ENCODE assay signal across 15 mouse cellular contexts in the genomic region with DNA sequence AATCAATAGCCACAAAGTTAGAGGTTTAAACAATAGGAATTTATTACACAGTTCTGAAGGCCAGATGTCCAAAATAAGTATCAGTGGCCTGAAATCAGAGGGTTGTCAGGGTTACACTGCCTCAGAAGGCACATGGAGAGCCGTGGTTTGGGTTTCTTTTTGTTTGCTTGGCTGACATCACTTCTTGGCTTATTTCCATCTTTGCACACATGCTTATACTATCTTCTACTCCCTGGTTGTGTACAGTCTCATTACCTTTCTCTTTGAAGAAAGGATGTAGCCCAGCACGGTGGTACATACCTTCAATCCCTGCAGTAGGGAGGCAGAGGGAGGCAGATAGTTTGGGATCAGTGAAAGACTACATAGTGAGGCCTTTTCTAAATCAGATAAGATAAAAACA. TPM values are rescaled to one million over a fixed set of nuclear protein-coding genes. Genes with fewer than 3 reads are reported as not detected.
DNase-seq lines count a peak whose midpoint lies in the region; ATAC-seq and TF ChIP-seq lines count a peak whose summit lies in the region.
"Had no signal": no experiment of that assay in that cellular context is flagged by ENCODE, and none has a peak within 500 bp of the region (broad histone marks: within the 10 kb centered on the region; RNA-seq: fewer than 3 reads in every experiment).

No protein-coding gene starts in this region.

- no peak overlapping the region for H3K27ac ChIP-seq in forebrain, embryonic 14.5 days (ENCODE audit: low read depth, low read length)
- no peak overlapping the region for H3K27ac ChIP-seq in forebrain, postnatal 0 days (ENCODE audit: low read depth, low read length)
- H3K27ac ChIP-seq in lung, embryonic 14.5 days (ENCODE audit: low read depth), result no peak overlapping the region
- no peak overlapping the region for H3K27ac ChIP-seq in MEL (ENCODE audit: control insufficient read depth, low read depth, low read length)
- no peak overlapping the region for H3K27ac ChIP-seq in intestine, embryonic 16.5 days (ENCODE audit: low read length)
- H3K27ac ChIP-seq: heart, adult 2 months; neural tube, embryonic 15.5 days had no signal

- no peak overlapping the region for H3K9ac ChIP-seq in forebrain, embryonic 14.5 days (ENCODE audit: low read length)
- no peak overlapping the region for H3K9ac ChIP-seq in forebrain, postnatal 0 days
- no peak overlapping the region for H3K9ac ChIP-seq in lung, embryonic 14.5 days
- no peak overlapping the region for H3K9ac ChIP-seq in MEL (ENCODE audit: control insufficient read depth, low read depth, low read length, poor library complexity, severe bottlenecking)
- H3K9ac ChIP-seq in intestine, embryonic 16.5 days (ENCODE audit: low read depth, low read length), result no peak overlapping the region
- H3K9ac ChIP-seq: neural tube, embryonic 15.5 days had no signal

- H3K79me2 ChIP-seq in MEL (ENCODE audit: control insufficient read depth, insufficient read depth, low read length, poor library complexity), result no peaks in the 10 kb centered on the region

- H3K27me3 ChIP-seq in forebrain, embryonic 14.5 days (replicated peaks; ENCODE audit: control insufficient read depth, insufficient read depth, low read length), result 0 out of 2 replicates have a peak, but pooled peaks cover 3% of the 10 kb centered on the region
- H3K27me3 ChIP-seq in forebrain, postnatal 0 days (ENCODE audit: insufficient read depth, low read length), result no peaks in the 10 kb centered on the region
- no peaks in the 10 kb centered on the region for H3K27me3 ChIP-seq in lung, embryonic 14.5 days (ENCODE audit: insufficient read depth, low read length)
- H3K27me3 ChIP-seq in MEL (ENCODE audit: control insufficient read depth in 1 of 2, insufficient read depth in 2 of 2, low read length in 2 of 2), result no peaks in the 10 kb centered on the region
- no peaks in the 10 kb centered on the region for H3K27me3 ChIP-seq in intestine, embryonic 16.5 days (replicated peaks; ENCODE audit: control insufficient read depth, insufficient read depth, low read length)
- H3K27me3 ChIP-seq: Patski had no signal

- WGBS in forebrain, embryonic 14.5 days, result 18% methylated on average over 2 of the region's 2 CpGs
- WGBS in forebrain, postnatal 0 days, result 32% methylated on average over 2 of the region's 2 CpGs
- WGBS in lung, embryonic 14.5 days, result 28% methylated on average over 2 of the region's 2 CpGs
- 44% methylated on average over 2 of the region's 2 CpGs for WGBS in intestine, embryonic 16.5 days

- no peak for TF ChIP-seq CTCF in forebrain, postnatal 0 days (IDR thresholded peaks at IDR 0.05; ENCODE audit: low read depth)
- no peak for TF ChIP-seq CTCF in lung, embryonic 14.5 days (IDR thresholded peaks at IDR 0.05; ENCODE audit: low read depth)
- TF ChIP-seq CTCF in MEL (IDR thresholded peaks at IDR 0.05 in 2 of 3, conservative IDR thresholded peaks at IDR 0.05 in 1 of 3; ENCODE audit: control insufficient read depth in 1 of 3, insufficient read depth in 1 of 3, low read depth in 2 of 3, low read length in 3 of 3, poor library complexity in 1 of 3, severe bottlenecking in 1 of 3), result no peak

- H3K9me3 ChIP-seq in forebrain, embryonic 14.5 days (replicated peaks; ENCODE audit: control insufficient read depth, low read length), result no peaks in the 10 kb centered on the region
- no peaks in the 10 kb centered on the region for H3K9me3 ChIP-seq in forebrain, postnatal 0 days (ENCODE audit: low read length)
- H3K9me3 ChIP-seq in lung, embryonic 14.5 days (ENCODE audit: low read depth, low read length), result no peaks in the 10 kb centered on the region
- no peaks in the 10 kb centered on the region for H3K9me3 ChIP-seq in MEL (replicated peaks; ENCODE audit: insufficient read depth, low read length)
- H3K9me3 ChIP-seq in intestine, embryonic 16.5 days (ENCODE audit: control insufficient read depth, low read length), result no peaks in the 10 kb centered on the region
- H3K9me3 ChIP-seq: neural tube, embryonic 15.5 days had no signal

- DNase-seq in forebrain, embryonic 14.5 days (ENCODE audit: low spot score), result peak; percentile 63
- no peak for DNase-seq in forebrain, postnatal 0 days
- peak; percentile 62 for DNase-seq in lung, embryonic 14.5 days
- no peak for DNase-seq in lung, postnatal 14 days
- no peak for DNase-seq in MEL (ENCODE audit: low read depth, low spot score)
- DNase-seq in heart, postnatal 10 days, result no peak
- no peak for DNase-seq in spleen, adult 18-20 months
- DNase-seq: cerebellum, adult 9-11 months; embryo, embryonic 11 days; heart, adult 2 months; kidney, postnatal 14 days; thymus, adult 2 months had no signal

- TF ChIP-seq POLR2A in MEL (IDR thresholded peaks at IDR 0.05; ENCODE audit: control insufficient read depth in 1 of 2, insufficient read depth in 1 of 2, low read depth in 1 of 2, low read length in 2 of 2, poor library complexity in 1 of 2), result no peak

- intact Hi-C loops in heart, postnatal 10 days (cut with DNase I), result no loop called here

- H3K36me3 ChIP-seq in forebrain, embryonic 14.5 days (ENCODE audit: control insufficient read depth, insufficient read depth, low read length), result no peaks in the 10 kb centered on the region
- H3K36me3 ChIP-seq in forebrain, postnatal 0 days (ENCODE audit: insufficient read depth), result no peaks in the 10 kb centered on the region
- no peaks in the 10 kb centered on the region for H3K36me3 ChIP-seq in lung, embryonic 14.5 days (ENCODE audit: insufficient read depth)
- peaks cover 0 to 18% of the 10 kb centered on the region in 2 experiments; a peak in 2 of 4 replicates for H3K36me3 ChIP-seq in MEL (ENCODE audit: control insufficient read depth in 1 of 2, insufficient read depth in 2 of 2, low read length in 2 of 2)
- no peaks in the 10 kb centered on the region for H3K36me3 ChIP-seq in intestine, embryonic 16.5 days (ENCODE audit: control insufficient read depth, insufficient read depth, low read length)
- H3K36me3 ChIP-seq: neural tube, embryonic 15.5 days had no signal

- no peaks in the 10 kb centered on the region for H3K4me1 ChIP-seq in forebrain, embryonic 14.5 days (ENCODE audit: control insufficient read depth, insufficient read depth, low read length)
- no peaks in the 10 kb centered on the region for H3K4me1 ChIP-seq in forebrain, postnatal 0 days (ENCODE audit: insufficient read depth)
- H3K4me1 ChIP-seq in lung, embryonic 14.5 days (ENCODE audit: insufficient read depth), result no peaks in the 10 kb centered on the region
- peaks cover 4 to 25% of the 10 kb centered on the region in 2 experiments; a peak in 3 of 4 replicates for H3K4me1 ChIP-seq in MEL (ENCODE audit: control insufficient read depth in 1 of 2, insufficient read depth in 2 of 2, low read length in 2 of 2)
- no peaks in the 10 kb centered on the region for H3K4me1 ChIP-seq in intestine, embryonic 16.5 days (ENCODE audit: control insufficient read depth, insufficient read depth, low read length)
- H3K4me1 ChIP-seq: neural tube, embryonic 15.5 days had no signal

- no peak for TF ChIP-seq EP300 in MEL (IDR thresholded peaks at IDR 0.05; ENCODE audit: low read depth in 1 of 2, low read length in 2 of 2)

- H3K4me3 ChIP-seq in forebrain, embryonic 14.5 days (ENCODE audit: low read depth, low read length), result no peak overlapping the region
- no peak overlapping the region for H3K4me3 ChIP-seq in forebrain, postnatal 0 days (ENCODE audit: low read depth, low read length)
- H3K4me3 ChIP-seq in lung, embryonic 14.5 days (ENCODE audit: low read depth, low read length), result no peak overlapping the region
- no peak overlapping the region for H3K4me3 ChIP-seq in MEL (ENCODE audit: control insufficient read depth in 1 of 2, insufficient read depth in 1 of 2, low read depth in 2 of 2, low read length in 2 of 2)
- no peak overlapping the region for H3K4me3 ChIP-seq in intestine, embryonic 16.5 days (ENCODE audit: low read length)
- H3K4me3 ChIP-seq: heart, adult 2 months; neural tube, embryonic 15.5 days had no signal

- peak; percentile 81; the same call in 1 of the 2 replicates for ATAC-seq in forebrain, embryonic 14.5 days
- ATAC-seq in forebrain, postnatal 0 days, result no peak
- peak; percentile 73 for ATAC-seq in lung, embryonic 14.5 days (ENCODE audit: insufficient read depth)
- ATAC-seq in intestine, embryonic 16.5 days, result peak; percentile 36
- ATAC-seq: Patski had no signal

- H3K4me2 ChIP-seq in forebrain, embryonic 14.5 days (ENCODE audit: low read length), result no peak overlapping the region
- no peak overlapping the region for H3K4me2 ChIP-seq in forebrain, postnatal 0 days (ENCODE audit: low read depth)
- no peak overlapping the region for H3K4me2 ChIP-seq in lung, embryonic 14.5 days
- H3K4me2 ChIP-seq in intestine, embryonic 16.5 days (ENCODE audit: low read depth, low read length), result no peak overlapping the region
- H3K4me2 ChIP-seq: neural tube, embryonic 15.5 days had no signal

- no peak for TF ChIP-seq RAD21 in MEL (IDR thresholded peaks at IDR 0.05; ENCODE audit: low read depth, low read length)

TF ChIP-seq in MEL, 35 proteins besides CTCF, POLR2A, EP300 and RAD21:
- TF ChIP-seq SMC3 (IDR thresholded peaks at IDR 0.05; ENCODE audit: low read depth, low read length), result no peak
- no peak for TF ChIP-seq TAL1 (IDR thresholded peaks at IDR 0.05; ENCODE audit: low read length)
- TF ChIP-seq ZC3H11A (IDR thresholded peaks at IDR 0.05; ENCODE audit: low read depth, low read length), result no peak
- peak; percentile 21; the same call in 1 of the 2 replicates for TF ChIP-seq ETS1 (IDR thresholded peaks at IDR 0.05; ENCODE audit: low read depth, low read length)

RNA-seq across cellular contexts. Expression of a gene that starts 12.2 kb away (rescaled TPM):
- 17.8 and 21.8 TPM in 2 replicates for polyA plus RNA-seq in forebrain, embryonic 14.5 days (2014; fragmentation: Nextera tagmentation; extraction: Ambion mirVana)
- 54.1 and 60.8 TPM in 2 replicates for total RNA-seq in forebrain, postnatal 0 days (2014; rRNA removed)
- 31.1 and 46.5 TPM in 2 replicates for polyA plus RNA-seq in forebrain, postnatal 0 days (2015; fragmentation: Nextera tagmentation; extraction: Ambion mirVana)
- polyA plus RNA-seq in lung, embryonic 14.5 days (2014; fragmentation: Nextera tagmentation; extraction: Ambion mirVana), result 16.3 and 17.8 TPM in 2 replicates
- 16.9 and 20.3 TPM in 2 replicates for total RNA-seq in MEL (2012; rRNA removed)
- 10 to 100 TPM; 24.6 to 72.8 TPM for polyA plus RNA-seq in MEL (2012; ENCODE audit: insufficient read depth in 1 of 2, insufficient read length in 2 of 2, low read depth in 1 of 2, low replicate concordance in 2 of 2, missing spikeins in 1 of 2)
- polyA plus RNA-seq in intestine, embryonic 16.5 days (2015; fragmentation: Nextera tagmentation; extraction: Ambion mirVana), result 23.0 and 27.0 TPM in 2 replicates
- total RNA-seq in heart, postnatal 10 days (2021), result 10 to 100 TPM; 20.7 to 42.3 TPM

Comparison
In these comparisons a context has a peak if more than half of its experiments do, and no peak if none do; other contexts are left out.
1. DNase-seq: peak in forebrain, embryonic 14.5 days (single experiment) and lung, embryonic 14.5 days (single experiment); none in forebrain, postnatal 0 days (single experiment), lung, postnatal 14 days (single experiment), MEL (single experiment), heart, postnatal 10 days (0 of 2) and spleen, adult 18-20 months (0 of 2).